Mouse (Mus musculus) kidney, adult 2 months (tissue): ENCODE data around the gene Smim20.

Source experiments
- CTCF ChIP-seq: fragments of 200-500 bp; conservative IDR thresholded peaks from 2 replicates; pipeline ENCODE4 v1.5.1; 2011; ENCODE audit warnings: low read depth, mild to moderate bottlenecking, control low read depth, low read length, moderate library complexity, mixed read lengths; ENCODE audit not compliant: insufficient read depth, insufficient read length
- POLR2A ChIP-seq: fragments of 200-500 bp; IDR thresholded peaks from one replicate; pipeline ENCODE4 v1.6.1; 2011; ENCODE audit warnings: low read depth, low read length, control low read depth

DNA sequence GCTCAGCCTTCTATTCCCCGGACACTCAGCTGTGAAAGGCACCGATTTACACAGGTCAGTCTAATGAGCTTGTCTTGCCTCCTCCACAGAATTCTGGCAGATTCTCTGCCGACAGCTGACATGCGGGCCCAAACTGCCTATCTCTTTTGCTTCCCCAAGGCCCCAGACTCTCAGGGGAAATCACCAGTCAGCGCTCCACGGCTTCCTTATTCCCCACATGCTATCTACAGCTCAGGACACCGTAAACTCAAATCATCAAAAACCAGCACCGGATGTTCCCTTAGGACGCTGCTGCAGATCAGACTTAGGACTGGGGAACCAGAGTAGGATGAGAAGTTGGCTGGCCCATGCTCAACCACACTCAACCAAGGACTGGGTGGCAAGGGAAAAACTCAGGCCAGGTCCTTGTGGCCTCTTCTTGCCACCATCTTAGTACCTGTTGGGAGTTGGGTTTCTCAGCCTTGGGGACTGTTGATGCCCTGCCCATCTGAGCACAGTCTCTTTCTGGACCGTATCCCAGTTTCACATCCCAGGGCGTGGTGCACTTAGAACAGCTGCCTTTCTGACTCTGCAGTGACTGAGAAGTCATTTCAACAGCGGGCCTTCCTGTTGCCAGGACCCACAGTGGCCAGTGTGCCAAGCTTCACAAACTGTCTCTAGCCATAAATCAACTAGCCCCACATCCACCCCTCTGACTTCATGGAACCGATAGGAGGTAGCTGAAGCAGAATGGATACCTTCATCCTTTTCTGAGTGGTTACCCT is 47.7 kb downstream of the Smim20 start:
- TF ChIP-seq CTCF = no peak
- no peak for TF ChIP-seq POLR2A
